Mouse (Mus musculus) CD4-positive, CD25-positive, alpha-beta regulatory T cell, adult 4 months (primary cell): ENCODE data around the gene Dpep2nb. TPM values are rescaled to one million over a fixed set of nuclear protein-coding genes. Genes with fewer than 3 reads are reported as not detected.
"Not testable (repeated sequence)": the region's sequence is repeated elsewhere in the genome, so short reads cannot be mapped to it uniquely, and the experiment has no call there.

Source experiments
- ATAC-seq: one replicate; pipeline ENCODE4 v1.8.0; 2017
- polyA plus RNA-seq, 2 experiments: library from polyadenylated mRNA; unstranded; fragments of 100-300 nt; shearing (Covaris generic); gene quantifications; one replicate each; pipeline ENCODE4 v1.2.1; 2017

Dpep2nb gene
- polyA plus RNA-seq, 2 experiments from 2014 or later, result not detected

DNA sequence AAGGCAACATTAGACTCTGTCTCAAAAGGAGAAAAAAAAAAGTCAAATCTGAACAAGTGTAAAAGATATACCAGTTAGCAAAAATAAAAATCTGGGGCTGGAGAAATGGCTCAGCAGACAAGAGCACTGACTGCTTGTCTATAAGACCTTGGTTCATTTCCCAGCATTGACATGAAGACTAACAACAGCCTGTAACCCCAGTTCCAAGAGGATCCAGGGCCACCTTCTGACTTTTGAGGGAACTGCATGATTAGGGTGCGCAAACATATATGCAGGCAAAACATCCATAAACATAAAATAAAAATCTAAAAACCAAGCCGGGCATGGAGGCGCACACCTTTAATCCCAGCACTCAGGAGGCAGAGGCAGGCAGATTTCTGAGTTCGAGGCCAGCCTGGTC is 638 bp upstream of the Dpep2nb start:
- ATAC-seq, result no peak

DNA sequence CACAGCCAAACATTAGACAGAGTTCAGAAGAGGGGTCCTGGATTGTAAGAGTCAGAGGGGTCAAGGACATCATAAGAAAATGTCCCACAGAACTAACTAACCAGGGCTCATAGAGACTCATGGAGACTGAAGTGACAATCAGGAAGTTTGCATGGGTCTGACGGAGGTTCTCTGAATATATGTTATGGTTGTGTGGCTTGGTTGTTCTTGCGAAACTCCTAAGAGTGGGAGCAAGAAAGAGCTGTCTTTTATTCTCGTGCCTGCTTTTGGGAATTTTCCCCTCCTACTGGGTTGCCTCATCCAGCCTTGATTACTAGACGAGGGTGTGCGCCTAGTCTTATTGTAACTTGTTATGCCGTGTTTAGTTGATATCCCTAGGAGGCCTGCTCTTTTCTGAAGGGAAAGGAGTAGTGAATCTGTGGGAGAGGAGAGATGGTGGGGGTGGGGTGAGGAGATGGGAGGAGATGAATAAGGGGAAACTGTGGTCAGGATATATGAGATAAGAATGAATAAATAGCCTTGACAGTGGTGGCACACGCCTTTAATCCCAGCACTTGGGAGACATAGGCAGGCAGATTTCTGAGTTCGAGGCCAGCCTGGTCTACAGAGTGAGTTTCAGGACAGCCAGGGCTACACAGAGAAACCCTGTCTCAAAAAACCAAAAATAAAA is 1.1 kb downstream of the Dpep2nb start:
- ATAC-seq, result no peak

DNA sequence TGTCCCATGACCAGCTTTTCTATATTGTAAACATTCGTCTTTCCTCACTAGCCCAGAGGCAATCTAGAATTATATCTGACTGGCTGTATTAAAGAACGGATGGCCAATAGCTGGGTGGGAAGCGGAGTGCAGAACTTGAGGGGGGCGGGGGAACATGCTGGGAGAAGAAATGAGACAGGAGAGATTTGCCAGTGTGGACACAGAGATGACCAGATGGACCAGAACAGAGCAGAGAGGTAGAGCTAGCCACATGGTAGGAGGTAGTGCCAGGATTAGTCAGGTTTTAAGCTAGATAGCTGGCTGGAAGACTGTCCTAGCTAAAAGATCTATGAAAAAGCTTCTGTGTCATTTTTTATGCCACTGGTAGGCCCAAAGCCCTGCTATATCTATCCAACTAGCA is 3.9 kb downstream of the Dpep2nb start:
- no peak for ATAC-seq

DNA sequence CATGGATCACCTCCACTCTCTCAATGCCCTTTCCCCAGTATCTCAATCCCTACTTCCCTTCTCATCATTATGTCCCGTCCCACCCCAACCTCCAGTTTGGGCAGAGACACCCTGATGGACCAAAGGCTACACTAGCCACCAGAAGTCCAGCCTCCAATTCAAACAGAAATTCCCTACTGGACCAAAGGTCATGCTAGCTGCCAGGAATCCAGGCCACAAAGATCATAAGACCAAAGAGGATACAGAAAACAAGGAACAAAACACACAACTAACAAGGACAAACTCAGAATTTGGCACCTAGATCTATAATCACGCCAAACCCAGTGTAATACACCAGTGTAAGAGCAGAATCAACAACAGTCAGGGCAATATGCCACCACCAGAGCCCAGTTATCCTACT is 6.8 kb downstream of the Dpep2nb start:
- ATAC-seq, result no peak

DNA sequence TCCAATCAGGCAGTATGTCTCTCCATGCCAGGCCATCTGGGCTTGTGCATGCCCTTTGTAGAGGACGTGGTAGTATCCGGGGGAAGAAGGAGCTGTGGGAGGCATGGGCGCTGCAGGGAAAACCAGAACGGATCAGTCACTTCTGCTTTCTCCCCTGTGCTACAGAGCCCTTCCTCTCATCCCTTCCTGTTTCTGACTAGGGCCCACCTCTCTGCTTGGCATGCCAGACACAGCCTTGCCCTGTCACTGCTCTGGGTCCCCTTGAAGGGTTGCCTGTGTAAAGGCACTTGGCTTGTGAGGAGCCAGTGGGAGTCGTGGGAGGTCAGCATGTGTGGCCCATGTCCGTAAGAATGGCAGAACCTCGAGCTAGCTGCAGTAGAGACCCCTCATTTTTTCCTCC is 9.4 kb downstream of the Dpep2nb start:
- no peak for ATAC-seq

DNA sequence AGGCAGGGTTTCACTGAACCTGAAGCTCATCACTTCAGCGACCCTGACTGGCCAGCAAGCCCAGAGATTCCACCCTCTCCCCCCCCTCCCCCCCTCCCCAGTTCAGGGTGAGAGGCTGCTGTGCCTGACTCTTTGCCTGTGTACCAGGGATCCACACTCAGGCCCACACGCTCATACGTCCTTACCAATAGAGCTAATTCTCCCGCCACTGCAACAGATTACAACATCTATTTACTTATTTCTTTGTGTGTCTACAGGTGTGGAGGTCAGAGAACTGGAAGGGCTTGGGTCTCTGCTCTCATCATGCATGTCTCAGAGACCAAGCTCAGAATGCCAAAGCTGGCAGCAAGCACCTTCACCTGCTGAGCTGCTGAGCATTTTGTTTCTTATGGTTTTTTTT is 12.5 kb downstream of the Dpep2nb start:
- ATAC-seq, result no peak

DNA sequence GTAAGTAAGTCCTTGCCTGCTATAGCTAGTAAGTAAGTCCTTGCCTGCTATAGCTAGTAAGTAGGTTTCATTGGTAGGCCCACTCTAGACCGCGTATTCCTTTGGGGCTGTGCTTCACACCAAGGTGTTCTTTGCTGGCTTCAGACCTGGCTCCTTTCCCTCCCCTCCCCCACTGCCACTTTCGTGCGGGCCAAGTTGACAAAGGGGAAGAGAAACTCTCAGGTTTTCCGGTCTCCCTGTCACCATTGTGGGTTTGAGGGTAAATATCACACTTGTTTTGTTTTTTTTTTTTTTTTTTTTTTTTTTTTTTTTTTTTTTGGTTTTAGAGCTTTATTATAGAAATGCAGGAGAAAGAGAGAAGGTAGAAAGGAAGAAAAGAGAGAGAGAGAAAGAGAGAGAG is 13.3 kb downstream of the Dpep2nb start:
- ATAC-seq, result peak; percentile 76

DNA sequence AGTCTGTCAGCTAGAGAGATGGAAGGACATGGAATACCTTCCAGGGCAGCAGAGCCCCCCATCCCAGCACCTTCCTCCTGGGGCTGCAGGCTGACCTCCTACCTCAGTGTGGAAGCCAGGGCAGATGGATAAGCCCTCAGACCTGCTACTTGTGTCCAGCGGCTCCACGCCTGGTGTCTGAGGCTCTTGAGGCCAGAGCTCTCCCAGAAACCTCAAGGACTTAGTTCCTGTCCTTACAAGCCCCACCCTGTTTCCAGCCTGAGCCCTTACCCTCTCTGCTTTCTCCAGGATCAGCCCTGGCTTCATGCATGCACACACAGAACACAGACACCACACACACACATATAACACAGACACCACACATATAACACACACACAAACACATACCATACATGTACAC is 14.2 kb downstream of the Dpep2nb start:
- ATAC-seq, result no peak

DNA sequence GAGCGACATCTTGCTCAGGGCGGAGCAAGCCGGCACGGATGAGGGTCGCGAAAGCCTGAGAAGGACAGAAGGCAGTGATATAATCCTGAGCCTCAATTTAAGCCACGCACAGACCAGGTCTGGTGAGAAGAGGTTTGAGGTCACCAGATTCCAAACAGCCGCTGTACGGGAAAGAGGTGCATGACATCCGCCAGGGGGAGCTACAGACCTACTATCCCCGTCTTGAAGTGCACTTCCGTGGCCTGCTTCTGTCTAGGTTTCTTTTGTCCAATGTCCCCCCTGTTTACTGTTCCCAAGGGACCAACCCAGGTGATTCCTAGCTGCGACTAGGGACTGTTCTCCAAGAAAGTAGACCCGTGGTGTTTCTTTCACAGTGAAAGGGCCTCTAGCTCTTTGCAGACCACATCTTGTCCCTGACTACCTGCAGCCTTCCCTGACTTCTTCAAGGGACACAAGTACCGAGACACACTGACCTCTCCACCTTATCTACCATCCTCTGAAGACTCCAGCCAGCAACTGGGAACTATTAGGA is 14.9 kb downstream of the Dpep2nb start, which contains the start of gene Dus2:
TSS of gene Dus2 (plus strand) at position 482 of the 532 bp plus-strand sequence.
- ATAC-seq, result peak; percentile 85

DNA sequence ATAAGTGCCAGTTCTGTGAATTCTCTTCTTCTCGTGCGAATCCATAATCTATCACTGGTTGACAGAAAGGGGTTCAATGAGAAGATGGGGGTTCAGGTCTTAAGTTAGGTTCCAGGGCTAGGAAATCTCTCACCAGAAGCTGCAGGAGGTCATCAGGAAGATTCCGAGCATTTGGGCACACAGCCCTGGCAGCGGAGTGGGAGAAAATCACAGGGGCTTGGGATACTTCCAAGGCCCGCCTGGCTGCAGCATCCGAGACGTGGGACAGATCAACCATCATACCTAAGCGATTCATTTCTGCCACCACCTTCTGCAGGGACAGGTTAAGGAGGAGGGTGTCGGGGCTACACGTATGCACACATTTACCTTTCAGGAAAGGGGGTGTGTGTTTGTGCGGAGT is 17.2 kb downstream of the Dpep2nb start:
- no peak for ATAC-seq

DNA sequence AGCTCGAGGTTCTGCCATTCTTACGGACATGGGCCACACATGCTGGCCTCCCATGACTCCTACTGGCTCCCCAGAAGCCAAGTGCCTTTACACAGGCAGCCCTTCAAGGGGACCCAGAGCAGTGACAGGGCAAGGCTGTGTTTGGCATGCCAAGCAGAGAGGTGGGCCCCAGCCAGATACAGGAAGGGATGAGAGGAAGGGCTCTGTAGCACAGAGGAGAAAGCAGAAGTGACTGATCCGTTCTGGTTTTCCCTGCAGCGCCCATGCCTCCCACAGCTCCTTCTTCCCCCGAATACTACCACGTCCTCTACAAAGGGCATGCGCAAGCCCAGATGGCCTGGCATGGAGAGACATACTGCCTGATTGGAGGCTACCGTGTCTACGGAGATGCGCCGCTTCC is 22.4 kb downstream of the Dpep2nb start:
- ATAC-seq, result not testable (repeated sequence)

DNA sequence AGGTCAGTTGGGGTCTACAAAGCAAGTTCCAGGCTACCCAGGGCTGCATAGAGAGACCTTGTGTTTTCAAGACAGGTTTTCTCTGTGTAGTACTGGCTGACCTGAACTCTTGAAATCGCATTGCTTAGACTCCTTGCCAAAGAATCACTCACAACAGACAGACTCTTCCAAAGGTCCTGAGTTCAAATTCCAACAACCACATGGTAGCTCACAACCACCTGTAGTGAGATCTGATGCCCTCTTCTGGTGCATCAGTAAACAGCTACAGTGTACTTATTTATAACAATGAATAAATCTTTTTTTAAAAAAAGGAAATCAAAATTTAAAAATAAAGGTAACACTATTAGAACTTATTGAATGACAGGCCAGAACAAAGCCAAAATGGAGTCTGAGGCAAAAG is 24.6 kb downstream of the Dpep2nb start:
- ATAC-seq, result no peak

DNA sequence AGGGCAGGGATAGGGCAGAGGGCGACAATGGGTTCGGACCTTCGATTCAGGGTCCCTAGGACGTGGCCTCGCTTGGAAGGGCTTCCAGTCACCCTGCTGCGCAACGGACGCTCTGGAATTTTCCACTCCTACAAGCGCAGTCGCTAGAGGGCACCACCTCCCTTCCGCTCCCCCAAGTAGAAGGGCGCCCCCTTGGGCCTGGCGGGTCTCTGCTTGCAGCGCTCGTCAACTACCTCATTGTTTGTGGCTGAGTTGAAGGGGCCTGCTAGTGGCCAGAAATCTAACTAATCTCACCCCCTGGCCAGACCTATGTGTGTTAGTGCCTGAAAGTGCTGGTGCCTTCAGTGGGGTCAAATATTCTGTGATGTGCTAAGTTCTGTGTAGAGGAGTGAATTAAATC is 26.4 kb downstream of the Dpep2nb start, which contains the start of gene Dpep3:
TSS of gene Dpep3 (minus strand) at position 105 of the 400 bp plus-strand sequence.
- ATAC-seq, result no peak

DNA sequence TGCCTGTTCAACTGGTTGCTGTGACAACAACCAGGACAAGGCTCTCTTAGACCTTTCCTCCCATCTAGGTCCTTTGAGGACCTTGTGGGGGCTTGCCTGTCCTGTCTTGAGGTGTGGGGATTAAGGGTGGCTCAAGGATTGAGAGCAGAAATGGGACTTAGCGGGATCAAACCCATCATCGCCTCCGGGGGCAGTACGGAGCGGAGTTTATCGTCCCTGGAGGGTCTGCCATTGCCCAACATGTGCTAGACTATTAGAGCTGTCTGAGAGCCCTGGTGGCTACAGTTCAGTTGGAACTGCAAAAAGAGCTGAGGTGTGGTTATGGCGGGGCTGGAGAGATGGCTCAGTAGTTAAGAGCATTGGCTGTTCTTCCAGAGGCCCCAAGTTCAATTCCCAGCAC is 30.4 kb downstream of the Dpep2nb start:
- ATAC-seq, result no peak

DNA sequence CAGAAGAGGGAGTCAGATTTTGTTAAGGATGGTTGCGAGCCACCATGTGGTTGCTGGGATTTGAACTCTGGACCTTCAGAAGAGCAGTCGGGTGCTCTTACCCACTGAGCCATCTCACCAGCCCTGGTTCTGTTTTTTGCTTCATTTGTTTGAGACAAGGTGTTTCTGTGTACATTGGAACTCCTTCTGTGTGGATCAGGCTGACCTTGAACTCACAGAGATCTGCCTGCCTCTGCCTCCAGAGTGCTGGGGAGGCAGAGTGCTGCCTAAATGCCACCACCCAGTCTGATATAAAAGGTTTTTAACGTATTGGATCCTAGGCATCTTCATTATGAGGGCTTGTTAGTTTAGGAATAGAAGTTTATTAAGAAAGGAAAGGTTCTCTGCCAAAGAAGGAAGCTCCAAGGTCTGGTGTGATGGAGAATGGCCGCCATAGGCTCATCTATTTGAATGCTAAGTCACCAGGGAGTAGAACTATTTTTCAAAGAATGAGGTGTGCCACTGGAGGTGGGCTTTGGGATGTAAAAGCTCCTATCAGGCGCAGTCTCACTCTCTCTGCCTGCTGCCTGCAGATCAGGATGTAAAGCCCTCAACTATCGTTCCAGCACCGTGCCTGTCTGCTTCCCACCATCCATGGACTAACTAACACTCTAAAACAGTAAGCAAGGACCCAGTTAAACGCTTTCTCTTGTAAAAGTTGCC is 34.6 kb downstream of the Dpep2nb start:
- no peak for ATAC-seq

DNA sequence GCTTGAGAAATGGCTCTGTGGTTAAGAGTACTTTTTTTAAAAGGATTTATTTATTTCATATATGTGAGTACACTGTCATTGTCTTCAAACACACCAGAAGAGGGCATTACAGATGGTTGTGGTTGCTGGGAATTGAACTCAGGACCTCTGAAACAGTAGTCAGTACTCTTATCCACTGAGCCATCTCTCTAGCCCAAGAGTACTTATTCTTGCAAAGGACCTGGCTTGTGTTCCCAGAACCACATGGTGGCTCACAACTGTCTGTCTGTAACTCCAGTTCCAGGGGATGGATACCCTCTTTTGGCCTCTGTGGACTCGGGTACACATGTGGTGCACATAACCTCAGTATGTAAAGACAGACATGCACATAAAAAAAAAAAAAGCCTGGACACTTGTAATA is 36.4 kb downstream of the Dpep2nb start:
- no peak for ATAC-seq

DNA sequence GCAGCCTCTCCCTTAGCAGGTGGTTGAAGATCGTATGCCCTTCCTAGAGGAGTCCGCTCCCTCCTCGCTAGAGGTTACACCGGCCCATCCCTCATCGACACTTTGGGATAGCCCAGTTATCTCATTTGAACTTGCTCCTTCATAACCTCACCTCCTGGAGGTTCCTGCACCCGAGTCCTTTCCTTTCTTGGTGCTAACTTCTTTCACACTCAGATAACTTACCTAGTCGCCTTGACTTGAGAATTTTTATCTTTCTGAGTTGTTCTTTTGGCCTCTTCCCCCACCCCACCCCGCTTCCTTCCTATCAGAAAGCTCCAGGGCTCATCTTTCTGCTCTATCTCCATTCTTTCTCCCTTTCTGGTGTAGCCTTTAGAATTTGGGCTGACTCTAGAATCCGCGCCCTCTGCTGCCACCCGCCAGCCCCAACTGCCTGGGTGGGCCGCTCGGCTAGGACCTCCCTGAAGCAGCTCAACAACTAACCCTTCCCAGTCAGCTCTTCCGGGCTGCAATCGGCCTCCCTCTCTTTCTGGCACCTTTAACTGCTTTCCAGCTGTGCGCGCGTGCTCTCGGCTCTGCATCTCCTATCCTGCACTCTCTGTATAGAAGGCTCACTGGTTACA is 39.0 kb downstream of the Dpep2nb start:
- no peak for ATAC-seq

DNA sequence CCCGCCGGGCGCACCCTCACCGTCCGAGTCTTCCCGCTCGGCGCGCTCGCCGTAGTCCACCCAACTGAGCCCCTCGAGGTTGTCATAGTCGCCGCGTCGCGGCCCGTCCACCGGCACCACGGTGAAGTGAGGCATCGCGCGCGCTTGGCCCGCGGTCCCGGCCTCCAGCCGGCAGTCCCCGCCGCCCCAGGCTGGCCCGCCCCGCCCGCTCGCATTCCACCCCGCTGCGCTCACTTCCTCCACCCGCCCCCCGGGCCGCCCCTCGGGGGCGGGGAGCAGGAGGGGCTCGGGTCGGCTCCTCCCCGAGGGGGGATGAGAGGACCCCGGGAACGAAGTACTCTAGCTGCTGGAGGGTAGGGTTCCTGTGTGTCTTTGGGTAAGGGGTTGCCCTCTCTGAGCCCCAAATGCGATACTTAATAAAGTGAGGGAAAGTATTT is 39.9 kb downstream of the Dpep2nb start, which contains the start of gene Slc12a4:
TSS of gene Slc12a4 (minus strand) at position 193 of the 437 bp plus-strand sequence.
- ATAC-seq, result peak; percentile 83

DNA sequence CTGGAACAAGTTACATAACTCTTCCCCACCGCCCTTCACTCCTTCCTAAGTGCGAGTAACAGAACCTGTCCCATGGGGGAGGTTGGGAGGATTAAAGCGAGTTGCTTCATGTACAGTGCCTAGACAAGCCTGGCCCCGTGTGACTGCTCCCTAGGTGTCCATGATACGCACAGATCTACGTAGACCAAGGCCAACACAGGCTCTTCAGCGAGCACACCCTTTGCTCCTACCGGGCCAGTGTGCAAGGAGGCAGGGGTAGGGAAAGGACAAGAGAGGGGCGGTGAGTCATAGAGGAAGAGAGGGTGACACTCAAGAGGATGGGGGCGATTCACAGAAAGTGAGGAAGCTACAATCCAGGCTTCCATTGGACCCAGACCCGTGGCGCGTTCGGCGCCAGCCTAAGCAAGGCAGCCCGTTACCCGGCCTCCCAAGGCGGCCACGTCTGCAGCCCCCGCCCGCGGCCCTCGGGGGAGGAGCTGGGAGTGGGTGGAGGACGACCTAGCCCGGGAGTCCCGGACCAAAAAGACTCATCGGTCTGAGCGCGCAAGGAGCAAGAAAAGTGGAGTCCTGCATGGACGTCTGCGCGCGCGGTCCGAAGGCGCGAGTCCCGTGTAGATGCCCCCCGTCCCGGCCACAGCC is 40.4 kb downstream of the Dpep2nb start:
- peak; percentile 76 for ATAC-seq

DNA sequence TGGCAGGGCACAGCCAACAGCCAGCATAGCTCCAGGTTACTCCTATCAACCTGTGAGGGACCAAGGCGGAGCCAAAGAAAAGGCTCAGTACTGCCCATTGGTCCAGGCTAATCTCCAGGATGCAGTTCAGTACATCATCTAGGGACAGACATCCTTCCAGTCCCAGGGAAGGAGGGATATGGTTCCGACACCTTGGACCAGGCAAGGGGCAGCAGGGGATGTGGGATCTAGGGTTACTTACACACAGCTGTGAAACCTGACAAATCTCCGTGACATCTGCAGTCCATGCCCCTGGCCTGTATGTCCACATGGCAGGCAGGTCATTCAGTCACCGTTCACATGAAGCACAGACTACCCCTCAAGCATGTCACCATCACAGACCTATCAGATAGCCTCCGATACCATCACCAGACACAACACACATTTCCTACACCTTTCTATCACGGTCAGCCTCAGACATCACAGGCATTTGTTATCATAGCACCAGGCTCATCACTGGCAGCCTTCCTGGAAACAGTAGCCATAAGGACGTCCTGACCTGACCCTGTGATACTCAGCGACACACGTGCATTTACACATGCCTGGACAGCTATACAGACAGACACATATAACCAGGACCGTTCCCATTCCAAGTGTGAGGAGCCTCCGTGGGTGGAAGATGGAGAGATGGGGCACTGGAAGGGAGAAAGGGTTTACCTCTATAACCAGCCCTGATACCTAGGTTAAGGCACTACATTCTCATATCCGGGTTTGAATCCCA is 41.1 kb downstream of the Dpep2nb start:
- ATAC-seq, result no peak

DNA sequence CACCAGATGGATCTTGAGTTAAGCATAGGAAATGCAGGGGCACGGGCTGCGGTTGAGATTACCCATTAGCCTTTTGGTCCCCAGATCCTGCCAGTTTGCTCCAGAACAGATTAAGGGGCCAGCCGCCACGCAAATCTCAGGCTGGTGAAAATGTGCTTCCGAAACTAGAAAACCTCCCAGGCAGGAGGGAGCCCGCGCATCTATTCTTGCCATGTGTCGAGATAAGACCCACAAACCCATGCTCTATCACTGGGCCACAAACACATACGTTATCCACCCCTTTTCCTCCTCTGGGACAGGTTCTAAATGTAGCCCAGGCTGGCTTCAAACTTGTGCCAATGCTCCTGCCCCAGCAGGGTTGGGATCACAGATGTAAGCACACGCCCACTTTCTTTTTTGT is 44.2 kb downstream of the Dpep2nb start:
- ATAC-seq, result no peak

DNA sequence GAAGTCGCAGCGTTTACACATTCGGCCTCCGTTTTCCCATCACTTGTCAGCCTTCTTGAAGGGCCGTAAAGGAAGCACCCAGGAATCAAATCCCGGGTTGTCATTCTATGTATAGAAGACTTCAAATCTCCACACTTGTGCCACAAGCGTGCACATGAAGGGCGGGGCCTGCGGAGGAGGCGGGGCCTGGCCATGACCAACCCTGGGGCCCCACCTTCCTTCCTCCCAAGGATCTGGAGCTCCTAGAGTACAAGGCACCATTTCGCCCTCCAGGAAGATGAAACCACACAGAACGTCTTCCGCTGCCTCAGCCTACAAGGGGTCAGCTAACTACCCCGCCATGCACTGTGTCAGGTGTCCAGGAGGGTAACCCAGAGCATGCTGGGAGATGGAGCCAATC is 44.7 kb downstream of the Dpep2nb start:
- no peak for ATAC-seq
